Mouse (Mus musculus) spleen, adult 2 months (tissue): Measurements from ENCODE around the gene Nyap2. TPM values are rescaled to one million over a fixed set of nuclear protein-coding genes. Genes with fewer than 3 reads are reported as not detected.
"Not testable (repeated sequence)": the region's sequence is repeated elsewhere in the genome, so short reads cannot be mapped to it uniquely, and the experiment has no call there.

Experiments
- DNase-seq, 2 experiments: peaks; one replicate each; pipeline versions ENCODE4 v3.0.0 to v3.0.0-alpha.2; 2012 to 2021; ENCODE audit warnings: low spot score in 2 of 2, low read depth in 1 of 2
- H3K27ac ChIP-seq: fragments of 200-500 bp; 2 replicates; pipeline ENCODE4 v1.5.1; 2012; ENCODE audit warnings: low read length, inconsistent platforms; ENCODE audit not compliant: insufficient read depth
- H3K27me3 ChIP-seq: fragments of 200-500 bp; 2 replicates; pipeline ENCODE4 v1.6.1; 2012; ENCODE audit warnings: mild to moderate bottlenecking, moderate library complexity, low read length, inconsistent platforms; ENCODE audit not compliant: control insufficient read depth, insufficient read depth
- H3K36me3 ChIP-seq: fragments of 200-500 bp; 2 replicates; pipeline ENCODE4 v1.6.1; 2012; ENCODE audit warnings: mild to moderate bottlenecking, low read length, inconsistent platforms; ENCODE audit not compliant: control insufficient read depth, insufficient read depth
- H3K4me1 ChIP-seq: fragments of 200-500 bp; 2 replicates; pipeline ENCODE4 v1.6.1; 2011; ENCODE audit warnings: inconsistent platforms; ENCODE audit not compliant: control insufficient read depth, insufficient read depth, insufficient read length
- H3K4me3 ChIP-seq: fragments of 200-500 bp; 2 replicates; pipeline ENCODE4 v1.5.1; 2011; ENCODE audit warnings: mild to moderate bottlenecking, inconsistent platforms; ENCODE audit not compliant: insufficient read depth, insufficient read length; ENCODE audit errors: extremely low read depth
- CTCF ChIP-seq: fragments of 200-500 bp; IDR thresholded peaks from 2 replicates; pipeline ENCODE4 v1.5.1; 2011; ENCODE audit warnings: mild to moderate bottlenecking, inconsistent platforms; ENCODE audit not compliant: insufficient read depth, insufficient read length, insufficient replicate concordance; ENCODE audit errors: extremely low read depth
- POLR2A ChIP-seq: fragments of 200-500 bp; IDR thresholded peaks from 2 replicates; pipeline ENCODE4 v1.6.1; 2011; ENCODE audit warnings: low read depth, low read length, inconsistent platforms
- WGBS: fragments of 180-500 bp; shearing (Covaris S2); methylation state at CpG from one replicate; pipeline ENCODE4 v1.1.7; 2018; 5-methylcytosine and 5-hydroxymethylcytosine counted together
- polyA plus RNA-seq: library from polyadenylated mRNA; depleted of rRNA; stranded (reverse); fragments of >200 nt; gene quantifications from 2 replicates; pipeline ENCODE4 v1.2.3, GENCODE M21; 2012

The Nyap2 gene
- polyA plus RNA-seq, 1 experiment, result not detected

DNA sequence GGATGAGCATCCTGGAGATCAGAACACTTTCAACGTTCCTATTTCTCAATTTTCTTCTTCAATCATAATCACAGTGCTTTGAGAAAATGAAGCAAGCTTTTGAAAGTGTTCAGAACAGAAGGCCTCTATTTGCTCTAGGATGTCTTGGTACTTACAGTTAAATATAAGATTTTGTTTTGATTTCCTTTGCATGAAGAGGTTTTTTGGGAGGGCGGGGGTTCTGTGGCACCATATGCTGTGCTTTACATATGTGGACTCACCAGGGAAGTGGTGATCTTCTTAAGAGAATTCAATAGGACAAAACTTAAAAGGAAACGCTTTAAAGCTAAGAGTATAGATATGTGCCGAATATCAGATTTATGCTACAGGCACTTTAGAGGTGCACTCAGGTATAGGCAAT is 103.0 kb downstream of the Nyap2 start:
- no peak for TF ChIP-seq CTCF
- no peak for TF ChIP-seq POLR2A
- WGBS, result 92% methylated on average over 4 of the region's 4 CpGs

DNA sequence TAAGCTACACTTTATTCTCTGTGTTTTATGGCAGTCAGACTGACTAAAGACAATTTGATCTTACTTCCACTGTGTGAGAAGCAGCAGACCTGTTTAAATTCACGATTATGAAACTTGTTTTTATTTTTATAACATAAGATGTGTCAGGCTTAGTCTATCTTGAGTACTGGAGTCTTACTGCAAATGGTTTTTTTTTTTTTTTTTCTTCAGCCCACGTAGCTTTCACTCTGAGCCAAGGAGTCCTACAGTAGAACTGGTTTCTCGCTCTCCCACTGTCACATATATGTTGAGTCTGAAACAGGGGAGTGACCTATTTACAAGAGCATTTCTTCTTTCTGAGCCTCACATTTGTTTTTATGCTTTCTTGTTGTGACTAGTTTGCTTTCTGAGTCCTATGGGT is 103.9 kb downstream of the Nyap2 start:
- H3K36me3 ChIP-seq, result no peaks in the 10 kb centered on the region
- no peak overlapping the region for H3K4me3 ChIP-seq
- TF ChIP-seq POLR2A (no peak), CTCF (no peak)
- H3K4me1 ChIP-seq, result no peaks in the 10 kb centered on the region
- no peak overlapping the region for H3K27ac ChIP-seq
- DNase-seq, result no peak
- no peaks in the 10 kb centered on the region for H3K27me3 ChIP-seq
- WGBS, result 77% methylated on average over 3 of the region's 3 CpGs

More for the DNA sequence above, 103.0 kb downstream of the Nyap2 start:
- Histone ChIP-seq H3K4me3 (no peak overlapping the region), H3K27ac (no peak overlapping the region), H3K27me3 (no peaks in the 10 kb centered on the region), H3K4me1 (no peaks in the 10 kb centered on the region), H3K36me3 (no peaks in the 10 kb centered on the region)
- DNase-seq, result no peak

DNA sequence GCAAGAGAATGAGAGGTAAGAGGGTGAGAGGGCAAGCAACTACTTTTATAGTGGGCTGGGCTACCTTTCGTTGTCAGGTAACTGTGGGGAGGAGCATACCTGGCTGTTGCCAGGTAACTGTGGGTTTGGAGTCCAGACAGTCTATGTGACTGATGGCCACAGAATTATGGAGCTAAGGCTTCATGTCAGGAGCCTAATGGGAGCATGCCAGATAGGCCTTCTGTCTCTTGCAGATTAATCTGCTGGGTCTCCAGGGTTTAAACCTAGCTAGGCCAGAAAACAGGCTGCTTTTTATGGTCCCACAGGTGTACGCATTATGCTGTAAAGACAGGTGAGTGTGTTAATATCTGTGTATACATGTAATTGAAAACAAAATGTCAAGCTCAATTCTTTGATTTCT is 132.8 kb downstream of the Nyap2 start:
- 88% methylated on average over 2 of the region's 2 CpGs for WGBS
- no peak for DNase-seq
- no peaks in the 10 kb centered on the region for H3K27me3 ChIP-seq
- no peak overlapping the region for H3K27ac ChIP-seq
- no peaks in the 10 kb centered on the region for H3K4me1 ChIP-seq
- H3K4me3 ChIP-seq, result no peak overlapping the region
- TF ChIP-seq POLR2A (no peak), CTCF (no peak)
- no peaks in the 10 kb centered on the region for H3K36me3 ChIP-seq

DNA sequence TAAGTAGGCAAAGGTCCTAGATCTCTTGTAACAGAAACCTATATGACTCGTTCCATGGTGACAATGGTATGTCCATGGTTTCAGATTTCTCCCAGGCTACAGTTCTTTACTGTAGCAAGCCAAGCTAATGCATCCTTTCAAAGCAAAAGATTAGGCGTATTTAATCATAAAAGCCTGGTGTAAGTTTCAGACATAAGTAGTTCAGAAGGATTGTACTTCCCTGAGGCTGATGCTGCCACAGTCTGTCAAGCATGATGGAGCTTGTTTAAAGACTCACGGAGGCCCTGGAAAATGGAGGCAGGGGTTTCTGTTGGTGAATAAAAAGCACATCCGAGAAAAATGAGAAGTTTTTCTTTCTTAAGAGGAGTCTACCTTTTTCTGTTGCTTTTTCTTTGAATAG is 134.7 kb downstream of the Nyap2 start:
- no peak overlapping the region for H3K27ac ChIP-seq
- H3K4me3 ChIP-seq, result no peak overlapping the region
- TF ChIP-seq POLR2A (no peak), CTCF (no peak)
- 88% methylated on average over 4 of the region's 4 CpGs for WGBS
- H3K36me3 ChIP-seq, result no peaks in the 10 kb centered on the region
- no peaks in the 10 kb centered on the region for H3K27me3 ChIP-seq
- no peaks in the 10 kb centered on the region for H3K4me1 ChIP-seq
- DNase-seq, result no peak

DNA sequence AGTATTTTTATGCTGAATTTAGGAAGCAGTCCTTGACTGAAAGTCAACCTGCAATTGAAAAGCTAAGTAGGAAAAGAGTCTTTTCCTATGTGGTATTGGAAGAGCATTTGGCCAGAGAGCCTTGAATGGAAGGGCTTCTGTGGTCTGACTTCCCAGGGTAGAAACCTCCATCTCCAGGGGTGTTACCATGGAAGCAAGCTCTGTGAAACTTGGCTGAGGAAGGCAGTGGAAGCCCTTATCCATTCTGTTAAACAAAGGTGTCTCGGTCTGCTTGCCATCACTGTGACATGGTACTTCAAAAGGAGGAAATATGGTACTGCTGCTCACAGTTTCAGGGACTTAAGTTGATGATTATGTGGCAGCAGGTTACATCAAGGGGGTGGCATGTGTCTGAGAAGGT is 143.0 kb downstream of the Nyap2 start:
- Histone ChIP-seq H3K4me1 (no peaks in the 10 kb centered on the region), H3K27ac (no peak overlapping the region), H3K36me3 (no peaks in the 10 kb centered on the region), H3K27me3 (no peaks in the 10 kb centered on the region), H3K4me3 (no peak overlapping the region)
- 78% methylated on average over 1 of the region's 1 CpGs for WGBS
- DNase-seq, result no peak
- TF ChIP-seq POLR2A, result no peak
- no peak for TF ChIP-seq CTCF

DNA sequence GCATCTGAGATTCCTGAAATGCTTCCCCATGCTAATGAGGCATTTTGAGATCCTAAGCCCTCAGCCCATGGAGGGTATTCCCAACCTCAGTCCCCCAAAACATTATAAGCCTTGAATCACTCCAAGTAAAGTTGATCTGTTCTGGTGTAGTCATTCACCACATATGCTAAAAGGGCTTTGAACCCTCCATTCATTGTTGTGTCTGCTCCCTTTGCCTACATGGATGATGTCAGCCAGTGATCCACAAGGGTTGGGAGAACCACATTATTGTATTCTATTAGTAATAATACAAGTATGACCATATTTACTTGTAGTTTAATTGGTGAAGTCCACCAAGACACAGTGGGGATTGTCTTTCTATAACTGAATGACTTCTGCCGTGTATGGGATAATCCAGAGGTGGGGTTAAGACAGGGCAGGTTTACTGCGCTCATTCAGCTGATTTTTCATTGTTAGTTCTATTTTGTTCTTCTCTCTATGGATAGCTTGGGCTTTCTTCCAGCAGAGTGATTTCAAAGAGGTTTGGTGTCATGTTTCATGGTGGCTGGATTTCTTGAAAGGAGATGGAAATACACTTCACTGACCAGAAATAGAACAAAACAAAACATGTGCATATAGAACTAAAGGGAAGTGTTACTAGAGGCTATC is 155.1 kb downstream of the Nyap2 start:
- Histone ChIP-seq H3K27me3 (no peaks in the 10 kb centered on the region), H3K4me3 (no peak overlapping the region), H3K36me3 (no peaks in the 10 kb centered on the region), H3K4me1 (no peaks in the 10 kb centered on the region), H3K27ac (no peak overlapping the region)
- 68% methylated on average over 2 of the region's 2 CpGs for WGBS
- no peak for DNase-seq
- TF ChIP-seq POLR2A (no peak), CTCF (no peak)

DNA sequence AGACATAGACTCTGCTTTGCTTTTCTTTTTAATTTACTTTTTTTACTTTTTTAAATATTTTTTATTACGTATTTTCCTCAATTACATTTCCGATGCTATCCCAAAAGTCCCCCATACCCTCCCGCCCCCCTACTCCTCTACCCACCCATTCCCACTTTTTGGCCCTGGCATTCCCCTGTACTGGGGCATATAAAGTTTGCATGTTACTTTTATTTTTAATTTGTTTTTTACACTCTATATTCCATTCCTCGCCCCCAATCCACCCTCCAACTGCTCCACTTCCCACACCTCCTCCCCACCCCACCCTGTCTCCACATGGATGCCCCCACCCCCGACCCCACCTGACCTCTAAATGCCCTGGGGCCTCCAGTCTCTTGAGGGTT is 155.6 kb downstream of the Nyap2 start:
- not testable (repeated sequence) for DNase-seq, H3K36me3 ChIP-seq, H3K27me3 ChIP-seq, H3K27ac ChIP-seq, H3K4me1 ChIP-seq, H3K4me3 ChIP-seq
- WGBS, result 80% methylated on average over 5 of the region's 5 CpGs

DNA sequence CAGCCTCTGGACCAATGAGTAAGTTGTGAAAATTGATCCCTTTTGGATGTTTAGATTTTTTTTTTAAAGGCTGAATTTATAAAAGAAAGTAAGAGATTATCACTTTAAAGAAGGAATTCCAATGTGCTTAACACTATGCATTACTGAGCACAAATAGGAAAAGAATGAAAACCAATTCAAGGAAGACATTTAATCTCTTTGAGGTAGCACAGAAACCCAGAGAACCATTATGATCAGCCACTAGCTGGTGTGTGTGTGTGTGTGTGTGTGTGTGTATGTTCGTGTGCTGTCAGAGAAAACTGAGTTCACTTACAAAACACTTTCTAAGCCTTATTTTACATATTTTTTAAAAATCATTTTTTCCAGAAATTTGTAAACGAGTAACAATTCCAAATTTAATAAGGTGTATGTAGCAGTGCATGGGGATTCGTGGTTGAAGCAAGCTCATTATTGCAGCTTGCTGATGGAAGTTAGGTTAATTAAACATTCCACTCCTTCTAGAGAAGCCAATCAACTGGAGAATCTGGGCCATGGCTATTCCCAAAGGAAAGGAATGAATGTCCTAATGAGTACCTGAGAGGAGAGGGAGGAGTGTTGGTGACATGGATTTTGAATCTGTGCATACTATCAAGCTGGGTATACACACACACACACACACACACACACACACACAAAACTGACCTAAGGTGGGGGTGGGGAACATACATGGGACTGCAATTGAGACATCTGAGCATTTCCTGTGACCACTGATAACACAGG is 171.9 kb downstream of the Nyap2 start:
- Histone ChIP-seq H3K4me3 (no peak overlapping the region), H3K27me3 (no peaks in the 10 kb centered on the region), H3K36me3 (no peaks in the 10 kb centered on the region), H3K27ac (no peak overlapping the region), H3K4me1 (no peaks in the 10 kb centered on the region)
- TF ChIP-seq CTCF (no peak), POLR2A (no peak)
- WGBS, result 87% methylated on average over 3 of the region's 3 CpGs
- DNase-seq, result no peak
